Mouse (Mus musculus) midbrain, embryonic 14.5 days (tissue): ENCODE results near the gene Fam149a. TPM values are rescaled to one million over a fixed set of nuclear protein-coding genes. Genes with fewer than 3 reads are reported as not detected.
A peak's percentile ranks its signal among the peaks of the same experiment; 100 is the strongest.

Experiments used
- ATAC-seq: fragments of 200-750 bp; cut with Nextera tagmentation; 2 replicates; pipeline ENCODE4 v1.8.0; 2017; ENCODE audit warnings: moderate number of reproducible peaks, moderate library complexity; ENCODE audit not compliant: low FRiP score, low TSS enrichment
- DNase-seq: peaks from one replicate; pipeline ENCODE4 v3.0.0-alpha.2; 2015
- H3K27ac ChIP-seq: fragments of 300-500 bp; sonication (generic); replicated peaks from 2 replicates; pipeline ENCODE4 v1.5.1; 2014; ENCODE audit warnings: mild to moderate bottlenecking, low read depth, low read length, moderate library complexity
- H3K27me3 ChIP-seq: fragments of 300-500 bp; sonication (generic); 2 replicates; pipeline ENCODE4 v1.6.1; 2014; ENCODE audit warnings: low read length, control low read depth, mixed read lengths; ENCODE audit not compliant: control insufficient read depth, insufficient read depth
- H3K36me3 ChIP-seq: fragments of 300-500 bp; sonication (generic); 2 replicates; pipeline ENCODE4 v1.6.1; 2014; ENCODE audit warnings: low read length, control low read depth; ENCODE audit not compliant: control insufficient read depth, insufficient read depth
- H3K4me1 ChIP-seq: fragments of 300-500 bp; sonication (generic); 2 replicates; pipeline ENCODE4 v1.6.1; 2014; ENCODE audit warnings: mild to moderate bottlenecking, antibody characterized with exemption, low read length, control low read depth; ENCODE audit not compliant: control insufficient read depth, insufficient read depth
- H3K4me2 ChIP-seq: fragments of 300-500 bp; sonication (generic); 2 replicates; pipeline ENCODE4 v1.6.1; 2014; ENCODE audit warnings: mild to moderate bottlenecking, low read length, moderate library complexity
- H3K4me3 ChIP-seq: fragments of 300-500 bp; sonication (generic); replicated peaks from 2 replicates; pipeline ENCODE4 v1.5.1; 2014; ENCODE audit warnings: low read depth, low read length
- H3K9ac ChIP-seq: fragments of 300-500 bp; sonication (generic); replicated peaks from 2 replicates; pipeline ENCODE4 v1.6.1; 2014; ENCODE audit warnings: mild to moderate bottlenecking, low read length, moderate library complexity
- H3K9me3 ChIP-seq: fragments of 300-500 bp; sonication (generic); 2 replicates; pipeline ENCODE4 v1.6.1; 2016; ENCODE audit warnings: low read length, control low read depth, mixed read lengths; ENCODE audit not compliant: control insufficient read depth
- WGBS: fragments of 180-500 bp; shearing (Covaris S2); extraction: QIAGEN DNeasy Blood & Tissue Kit; methylation state at CpG from one replicate; pipeline ENCODE4 v1.1.7; 2014; 5-methylcytosine and 5-hydroxymethylcytosine counted together
- polyA plus RNA-seq: library from polyadenylated mRNA; unstranded; fragments of >200 nt; fragmentation: Nextera tagmentation; extraction: Ambion mirVana; gene quantifications from 2 replicates; pipeline ENCODE4 v1.2.1, GENCODE M21; 2014

Fam149a gene
- polyA plus RNA-seq, 1 experiment from 2014 or later: 8.7 TPM

DNA sequence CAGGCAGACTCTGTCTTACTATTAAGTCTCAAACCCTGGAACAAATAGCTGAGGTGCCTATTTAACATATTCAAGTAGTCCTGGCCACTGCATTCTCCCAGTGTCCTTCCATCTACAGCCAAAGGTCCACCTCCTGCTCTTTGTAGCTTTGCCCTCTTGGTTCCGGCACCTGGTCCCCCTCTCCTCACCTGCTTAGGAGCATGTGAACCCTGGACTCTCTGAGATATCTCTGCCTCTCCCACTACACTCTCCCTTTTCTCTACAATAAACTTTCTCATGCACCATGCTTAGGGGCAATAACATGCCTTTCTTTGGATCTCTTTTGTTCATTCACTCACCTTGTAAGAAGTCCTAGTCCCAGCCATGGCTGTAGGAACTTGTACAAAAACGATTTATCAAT lies 60.7 kb downstream of the Fam149a start:
- H3K4me1 ChIP-seq: no peaks in the 10 kb centered on the region
- H3K36me3 ChIP-seq: no peaks in the 10 kb centered on the region
- H3K27ac ChIP-seq: no peak overlapping the region
- H3K27me3 ChIP-seq: no peaks in the 10 kb centered on the region
- DNase-seq (no peak), ATAC-seq (no peak)
- H3K9me3 ChIP-seq: no peaks in the 10 kb centered on the region
- WGBS: 84% methylated on average over 2 of the region's 2 CpGs
- no peak overlapping the region for H3K9ac ChIP-seq
- no peak overlapping the region for H3K4me2 ChIP-seq
- no peak overlapping the region for H3K4me3 ChIP-seq

- 67% methylated on average over 1 of the region's 1 CpGs for WGBS
- DNase-seq: no peak
- Histone ChIP-seq H3K27me3 (no peaks in the 10 kb centered on the region), H3K4me1 (no peaks in the 10 kb centered on the region), H3K4me2 (no peak overlapping the region), H3K36me3 (no peaks in the 10 kb centered on the region), H3K9me3 (no peaks in the 10 kb centered on the region), H3K27ac (no peak overlapping the region), H3K9ac (no peak overlapping the region), H3K4me3 (no peak overlapping the region)
- no peak for ATAC-seq
Observed at GRCm38 (mm10) chr8:45320930-45321329, 61.2 kb downstream of the Fam149a start.

- DNase-seq: no peak
- no peak for ATAC-seq
- Histone ChIP-seq H3K4me1 (no peaks in the 10 kb centered on the region), H3K9ac (no peak overlapping the region), H3K27me3 (no peaks in the 10 kb centered on the region), H3K9me3 (no peaks in the 10 kb centered on the region), H3K4me3 (no peak overlapping the region), H3K4me2 (no peak overlapping the region), H3K36me3 (no peaks in the 10 kb centered on the region), H3K27ac (no peak overlapping the region)
- WGBS: 89% methylated on average over 4 of the region's 4 CpGs
Observed at GRCm38 (mm10) chr8:45310967-45311366, 71.1 kb downstream of the Fam149a start.

- ATAC-seq (no peak), DNase-seq (no peak)
- Histone ChIP-seq H3K4me1 (no peaks in the 10 kb centered on the region), H3K4me3 (no peak within 1 kb of the TSS), H3K36me3 (no peaks in the 10 kb centered on the region), H3K27me3 (no peaks in the 10 kb centered on the region), H3K9me3 (no peaks in the 10 kb centered on the region), H3K27ac (no peak within 1 kb of the TSS), H3K4me2 (no peak within 1 kb of the TSS), H3K9ac (no peak within 1 kb of the TSS)
- 94% methylated on average over 13 of the region's 13 CpGs for WGBS
Observed at GRCm38 (mm10) chr8:45308366-45308765, 73.7 kb downstream of the Fam149a start, which contains the start of gene Gm45753. Gene Gm45753 (minus strand): TSS chr8:45308466.

GRCm38 (mm10) chr8:45305479-45305878 lies 76.6 kb downstream of the Fam149a start:
- 90% methylated on average over 1 of the region's 1 CpGs for WGBS
- no peak for ATAC-seq
- no peaks in the 10 kb centered on the region for H3K9me3 ChIP-seq

GRCm38 (mm10) chr8:45304354-45304753 lies 77.7 kb downstream of the Fam149a start:
- Histone ChIP-seq H3K4me3 (no peak overlapping the region), H3K27me3 (no peaks in the 10 kb centered on the region), H3K9ac (no peak overlapping the region), H3K36me3 (no peaks in the 10 kb centered on the region), H3K27ac (no peak overlapping the region), H3K4me2 (no peak overlapping the region), H3K9me3 (no peaks in the 10 kb centered on the region), H3K4me1 (no peaks in the 10 kb centered on the region)
- DNase-seq: no peak
- ATAC-seq: no peak
- 94% methylated on average over 3 of the region's 3 CpGs for WGBS

More at GRCm38 (mm10) chr8:45305479-45305878, 76.6 kb downstream of the Fam149a start:
- no peak for DNase-seq
- H3K36me3 ChIP-seq: no peaks in the 10 kb centered on the region
- H3K4me1 ChIP-seq: no peaks in the 10 kb centered on the region
- H3K9ac ChIP-seq: no peak overlapping the region
- no peak overlapping the region for H3K27ac ChIP-seq
- H3K27me3 ChIP-seq: no peaks in the 10 kb centered on the region
- H3K4me2 ChIP-seq: no peak overlapping the region
- H3K4me3 ChIP-seq: no peak overlapping the region

DNA sequence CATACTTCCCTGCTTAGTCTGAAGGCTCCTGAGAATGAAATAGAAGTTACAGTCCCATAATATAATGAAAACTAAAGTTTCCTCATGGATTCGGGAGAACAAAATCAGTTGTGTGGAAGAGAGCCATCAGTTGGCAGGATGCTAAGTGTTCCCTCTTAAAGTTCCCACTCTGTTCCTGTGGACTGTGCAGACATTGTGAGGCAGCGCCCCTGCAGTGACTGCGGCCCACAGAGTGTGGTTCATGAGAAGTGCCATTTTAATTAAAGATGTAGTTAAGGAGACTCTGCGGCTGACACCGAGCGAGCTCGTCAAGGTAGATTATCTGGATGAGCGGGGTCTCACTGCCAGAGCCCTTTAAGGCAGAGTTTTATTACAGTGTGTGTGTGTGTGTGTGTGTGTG lies 79.7 kb downstream of the Fam149a start:
- no peak overlapping the region for H3K27ac ChIP-seq
- WGBS: 50% methylated on average over 8 of the region's 8 CpGs
- H3K4me3 ChIP-seq: no peak overlapping the region
- no peaks in the 10 kb centered on the region for H3K27me3 ChIP-seq
- ATAC-seq (no peak), DNase-seq (peak; percentile 8)
- H3K9me3 ChIP-seq: no peaks in the 10 kb centered on the region
- no peaks in the 10 kb centered on the region for H3K4me1 ChIP-seq
- H3K36me3 ChIP-seq: no peaks in the 10 kb centered on the region
- no peak overlapping the region for H3K9ac ChIP-seq
- no peak overlapping the region for H3K4me2 ChIP-seq

GRCm38 (mm10) chr8:45295276-45295675 lies 86.8 kb downstream of the Fam149a start:
- Histone ChIP-seq H3K27ac (no peak overlapping the region), H3K4me2 (no peak overlapping the region), H3K4me1 (no peaks in the 10 kb centered on the region), H3K36me3 (no peaks in the 10 kb centered on the region), H3K4me3 (no peak overlapping the region), H3K9ac (no peak overlapping the region), H3K9me3 (no peaks in the 10 kb centered on the region), H3K27me3 (no peaks in the 10 kb centered on the region)
- 92% methylated on average over 6 of the region's 6 CpGs for WGBS
- no peak for ATAC-seq
- DNase-seq: no peak

DNA sequence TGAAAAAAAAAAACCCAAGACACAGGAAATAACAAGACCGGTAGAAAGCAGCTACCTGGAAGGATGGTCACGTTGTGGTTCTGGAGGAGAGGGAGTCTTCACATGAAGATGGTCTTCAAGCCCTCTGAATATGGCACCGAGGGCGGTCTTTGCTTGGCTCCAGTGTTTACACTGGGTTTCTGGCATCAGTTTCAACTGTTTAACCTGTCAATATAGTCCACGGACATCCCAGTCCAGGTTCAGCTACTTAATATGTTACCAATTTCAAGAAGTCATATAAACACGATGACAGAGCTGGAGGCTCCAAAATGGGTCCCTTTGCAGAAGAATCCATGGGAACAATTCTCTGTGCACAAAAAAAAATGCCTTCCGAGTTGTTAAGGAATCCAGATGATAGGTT lies 87.4 kb downstream of the Fam149a start, which contains the start of gene Klkb1:
Gene Klkb1 (minus strand): TSS at position 173 of the 400 bp plus-strand sequence.
- Histone ChIP-seq H3K36me3 (no peaks in the 10 kb centered on the region), H3K27me3 (no peaks in the 10 kb centered on the region), H3K27ac (no peak within 1 kb of the TSS), H3K9me3 (no peaks in the 10 kb centered on the region), H3K4me3 (no peak within 1 kb of the TSS), H3K4me1 (no peaks in the 10 kb centered on the region), H3K4me2 (no peak within 1 kb of the TSS), H3K9ac (no peak within 1 kb of the TSS)
- no peak for ATAC-seq
- WGBS: 92% methylated on average over 7 of the region's 7 CpGs
- DNase-seq: no peak
